Mouse (Mus musculus): ENCODE data around the gene Olfr478. TPM values are rescaled to one million over a fixed set of nuclear protein-coding genes. Genes with fewer than 3 reads are reported as not detected.
"Not testable (repeated sequence)": the region's sequence is repeated elsewhere in the genome, so short reads cannot be mapped to it uniquely, and the experiment has no call there.

The Olfr478 gene
- not detected for polyA plus RNA-seq (2017; shearing (Covaris generic))

DNA sequence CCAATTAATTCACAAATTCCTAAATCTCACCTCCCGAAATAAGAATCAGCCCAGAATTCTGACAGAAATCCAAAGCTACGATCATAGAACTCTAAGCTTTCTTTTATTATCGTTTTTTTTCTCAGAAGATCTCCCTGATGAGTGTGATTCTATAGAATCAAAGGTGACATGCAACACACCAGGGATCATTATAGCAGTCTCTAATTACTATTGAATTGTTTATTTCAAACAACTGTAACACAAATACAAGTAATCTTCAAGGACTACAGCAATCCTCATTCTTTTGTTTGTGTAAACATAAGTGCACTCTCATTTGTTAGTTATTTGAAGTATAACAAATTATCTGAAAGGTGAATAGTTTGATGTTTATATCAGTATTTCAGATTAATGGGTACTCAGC is at the start of gene Olfr478:
Gene Olfr478, minus strand, starts transcription at position 101 of the 400 bp plus-strand sequence.
- ATAC-seq = no peak

DNA sequence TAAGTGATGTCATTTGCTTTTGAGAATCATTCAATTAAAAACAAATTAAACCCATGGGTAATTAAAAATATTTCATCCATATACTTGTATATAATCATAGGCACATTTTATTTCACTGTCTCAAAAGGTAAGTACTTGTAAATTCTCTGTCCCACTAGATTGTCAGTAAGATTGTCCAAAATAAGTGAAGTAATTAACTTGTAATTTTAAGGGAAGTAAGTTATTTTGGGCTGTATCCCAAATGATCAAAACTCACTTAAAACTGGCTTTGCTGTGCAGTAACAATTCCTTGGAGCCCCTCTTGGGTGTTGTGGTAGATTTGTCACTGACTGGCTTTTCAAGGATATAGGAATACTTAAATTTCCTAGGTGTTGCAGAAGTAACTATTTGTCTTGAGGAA is 45.8 kb upstream of the Olfr478 start, which contains the start of gene Olfr481:
Gene Olfr481, plus strand, starts transcription at position 301 of the 400 bp plus-strand sequence.
- ATAC-seq = no peak

GRCm38 (mm10) chr7:108067246-108067645 is 33.5 kb upstream of the Olfr478 start, which contains the start of gene Olfr480:
TSS of gene Olfr480 (minus strand) at chr7:108067346.
- no peak for ATAC-seq

GRCm38 (mm10) chr7:108050393-108050792 is 16.6 kb upstream of the Olfr478 start, which contains the start of gene Olfr479:
TSS of gene Olfr479 (plus strand) at chr7:108050693.
- ATAC-seq = no peak

GRCm38 (mm10) chr7:108014256-108014655 is 19.5 kb downstream of the Olfr478 start:
- not testable (repeated sequence) for ATAC-seq

GRCm38 (mm10) chr7:107986393-107986792 is 47.4 kb downstream of the Olfr478 start, which contains the start of gene Olfr477:
TSS of gene Olfr477 (plus strand) at chr7:107986693.
- no peak for ATAC-seq

Other genes starting within 250 kb of the Olfr478 start
- gene Ovch2, start 232.8 kb downstream of the Olfr478 start, polyA plus RNA-seq (2017; shearing (Covaris generic)) = not detected
- gene Olfr467, start 221.7 kb downstream of the Olfr478 start, polyA plus RNA-seq (2017; shearing (Covaris generic)) = not detected
- not detected for gene Olfr469, start 208.4 kb downstream of the Olfr478 start, polyA plus RNA-seq (2017; shearing (Covaris generic))
- gene Olfr470, start 186.5 kb downstream of the Olfr478 start, polyA plus RNA-seq (2017; shearing (Covaris generic)) = under 1 TPM; 0.47 to 0.58 TPM
- gene Olfr472, start 136.1 kb downstream of the Olfr478 start, polyA plus RNA-seq (2017; shearing (Covaris generic)) = under 1 TPM in 1 of 2 experiments, not detected in 1; 0.09 TPM
- gene Olfr473, start 103.5 kb downstream of the Olfr478 start, polyA plus RNA-seq (2017; shearing (Covaris generic)) = not detected
- gene Olfr474, start 79.3 kb downstream of the Olfr478 start, polyA plus RNA-seq (2017; shearing (Covaris generic)) = not detected
- not detected for gene Olfr476, start 69.2 kb downstream of the Olfr478 start, polyA plus RNA-seq (2017; shearing (Covaris generic))
- gene Olfr477, start 47.3 kb downstream of the Olfr478 start, polyA plus RNA-seq (2017; shearing (Covaris generic)) = not detected
- gene Olfr479, start 16.7 kb upstream of the Olfr478 start, polyA plus RNA-seq (2017; shearing (Covaris generic)) = under 1 TPM in 1 of 2 experiments, not detected in 1; 0.15 TPM
- not detected for gene Olfr480, start 33.4 kb upstream of the Olfr478 start, polyA plus RNA-seq (2017; shearing (Covaris generic))
- gene Olfr481, start 45.9 kb upstream of the Olfr478 start, polyA plus RNA-seq (2017; shearing (Covaris generic)) = under 1 TPM in 1 of 2 experiments, not detected in 1; 0.16 TPM
- not detected for gene Olfr482, start 63.6 kb upstream of the Olfr478 start, polyA plus RNA-seq (2017; shearing (Covaris generic))
- not detected for gene Olfr483, start 66.9 kb upstream of the Olfr478 start, polyA plus RNA-seq (2017; shearing (Covaris generic))
- gene Olfr484, start 93.5 kb upstream of the Olfr478 start, polyA plus RNA-seq (2017; shearing (Covaris generic)) = not detected
- gene Olfr485, start 125.9 kb upstream of the Olfr478 start, polyA plus RNA-seq (2017; shearing (Covaris generic)) = not detected
- gene Olfr486, start 138.8 kb upstream of the Olfr478 start, polyA plus RNA-seq (2017; shearing (Covaris generic)) = not detected
- not detected for gene Olfr487, start 180.6 kb upstream of the Olfr478 start, polyA plus RNA-seq (2017; shearing (Covaris generic))
- not detected for gene Olfr488, start 224.4 kb upstream of the Olfr478 start, polyA plus RNA-seq (2017; shearing (Covaris generic))

Data from CD4-positive, CD25-positive, alpha-beta regulatory T cell, adult 4 months (primary cell).